Mouse (Mus musculus): ENCODE measurements around the gene Cryba2. TPM values are rescaled to one million over a fixed set of nuclear protein-coding genes. Genes with fewer than 3 reads are reported as not detected.
A peak's percentile ranks its signal among the peaks of the same experiment; 100 is the strongest.

The Cryba2 gene
- polyA plus RNA-seq, 1 experiment from 2014 or later: not detected

GRCm38 (mm10) chr1:74855651-74856438 is 37.1 kb downstream of the Cryba2 start:
- no peak overlapping the region for H3K9ac ChIP-seq
- under 1% methylated on average over 72 of the region's 74 CpGs for WGBS
- H3K4me3 ChIP-seq: peak overlapping the region; percentile 72

DNA sequence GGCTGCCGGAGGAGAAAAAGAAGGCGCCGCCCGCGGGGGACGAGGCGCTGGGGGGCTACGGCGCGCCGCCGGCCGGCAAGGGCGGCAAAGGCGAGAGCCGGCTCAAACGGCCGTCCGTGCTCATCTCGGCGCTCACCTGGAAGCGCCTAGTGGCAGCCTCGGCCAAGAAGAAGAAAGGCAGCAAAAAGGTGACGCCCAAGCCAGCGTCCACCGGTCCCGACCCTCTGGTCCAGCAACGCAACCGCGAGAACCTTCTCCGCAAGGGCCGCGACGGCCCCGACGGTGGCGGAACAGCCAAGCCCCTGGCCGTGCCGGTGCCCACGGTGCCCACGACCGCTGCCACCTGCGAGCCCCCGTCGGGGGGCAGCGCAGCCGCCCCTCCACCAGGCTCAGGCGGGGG is 37.8 kb downstream of the Cryba2 start:
- Histone ChIP-seq H3K4me2 (replicated peaks) (peak overlapping the region; percentile 97), H3K27ac (no peak overlapping the region), H3K27me3 (peaks cover 99% of the 10 kb centered on the region), H3K4me3 (peak overlapping the region; percentile 72), H3K9me3 (no peaks in the 10 kb centered on the region), H3K9ac (peak overlapping the region; percentile 66), H3K36me3 (no peaks in the 10 kb centered on the region), H3K4me1 (peaks cover 30% of the 10 kb centered on the region)
- ATAC-seq (ENCODE audit: low FRiP score, low read depth): no peak
- under 1% methylated on average over 47 of the region's 48 CpGs for WGBS

More at GRCm38 (mm10) chr1:74855651-74856438, 37.1 kb downstream of the Cryba2 start:
- peaks cover 99% of the 10 kb centered on the region for H3K27me3 ChIP-seq
- no peak for ATAC-seq (ENCODE audit: low FRiP score, low read depth)
- no peak overlapping the region for H3K27ac ChIP-seq
- H3K4me1 ChIP-seq: peaks cover 30% of the 10 kb centered on the region
- peak overlapping the region; percentile 97 for H3K4me2 ChIP-seq (replicated peaks)
- no peaks in the 10 kb centered on the region for H3K9me3 ChIP-seq
- H3K36me3 ChIP-seq: no peaks in the 10 kb centered on the region

DNA sequence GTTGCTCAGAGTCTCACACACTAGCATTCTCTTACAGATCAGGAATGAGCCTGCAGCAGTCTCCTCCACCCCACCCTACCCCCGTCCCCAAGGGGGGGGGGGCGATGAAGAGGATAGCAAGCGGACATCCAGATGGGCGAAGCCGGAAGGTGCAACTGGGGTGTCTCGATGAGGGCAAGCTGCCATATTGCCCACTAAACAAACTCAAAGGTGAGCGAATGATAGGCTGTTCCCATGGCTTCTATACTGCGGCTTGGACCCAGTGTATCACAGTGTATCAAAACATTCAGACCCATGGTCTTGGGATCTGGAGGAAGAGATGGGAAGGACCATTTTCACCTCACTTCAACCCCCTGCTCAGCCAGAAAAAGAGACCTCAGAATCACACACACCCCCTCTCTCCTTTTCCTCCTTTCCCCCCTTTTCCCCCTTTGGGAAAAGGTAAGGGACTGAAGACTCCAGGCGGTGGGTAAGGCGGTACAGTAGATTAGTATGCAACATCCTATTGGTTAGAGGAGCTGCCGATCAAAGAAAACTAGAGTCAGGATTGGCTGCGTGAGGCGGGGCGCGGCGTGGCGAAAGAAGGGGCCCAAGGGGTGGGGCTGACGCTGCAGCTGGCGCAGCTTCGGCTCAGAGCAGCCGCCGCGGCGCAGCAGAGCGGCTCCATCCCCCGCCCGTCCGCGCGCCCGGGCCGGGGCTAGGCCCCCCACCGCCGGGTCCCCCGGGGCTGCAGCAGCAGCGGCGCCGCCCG is 38.5 kb downstream of the Cryba2 start, which contains the start of gene Cdk5r2:
Gene Cdk5r2 (plus strand): TSS at position 629 of the 751 bp plus-strand sequence.
- peak; percentile 96 for ATAC-seq (ENCODE audit: low FRiP score, low read depth)
- peaks cover 99% of the 10 kb centered on the region for H3K27me3 ChIP-seq
- peak within 1 kb of the TSS; percentile 66 for H3K9ac ChIP-seq
- peak within 1 kb of the TSS; percentile 72 for H3K4me3 ChIP-seq
- H3K4me1 ChIP-seq: peaks cover 30% of the 10 kb centered on the region
- peak within 1 kb of the TSS; percentile 97 for H3K4me2 ChIP-seq (replicated peaks)
- H3K9me3 ChIP-seq: no peaks in the 10 kb centered on the region
- no peak within 1 kb of the TSS for H3K27ac ChIP-seq
- no peaks in the 10 kb centered on the region for H3K36me3 ChIP-seq
- 4% methylated on average over 24 of the region's 39 CpGs for WGBS

- no peak overlapping the region for H3K4me3 ChIP-seq
- WGBS: 17% methylated on average over 6 of the region's 6 CpGs
- H3K36me3 ChIP-seq: no peaks in the 10 kb centered on the region
- H3K9ac ChIP-seq: no peak overlapping the region
- H3K4me1 ChIP-seq: peaks cover 17% of the 10 kb centered on the region
- ATAC-seq (ENCODE audit: low FRiP score, low read depth): no peak
- no peak overlapping the region for H3K4me2 ChIP-seq (replicated peaks)
- no peak overlapping the region for H3K27ac ChIP-seq
- H3K27me3 ChIP-seq: peaks cover 90% of the 10 kb centered on the region
- no peaks in the 10 kb centered on the region for H3K9me3 ChIP-seq
Measured at GRCm38 (mm10) chr1:74851001-74851775, 41.8 kb downstream of the Cryba2 start.

GRCm38 (mm10) chr1:74850251-74850650 is 42.7 kb downstream of the Cryba2 start:
- Histone ChIP-seq H3K27ac (no peak overlapping the region), H3K4me3 (no peak overlapping the region), H3K9me3 (no peaks in the 10 kb centered on the region), H3K36me3 (no peaks in the 10 kb centered on the region), H3K4me1 (peaks cover 8% of the 10 kb centered on the region), H3K9ac (no peak overlapping the region), H3K4me2 (replicated peaks) (no peak overlapping the region), H3K27me3 (peaks cover 84% of the 10 kb centered on the region)
- no peak for ATAC-seq (ENCODE audit: low FRiP score, low read depth)
- WGBS: 19% methylated on average over 6 of the region's 6 CpGs

- ATAC-seq (ENCODE audit: low FRiP score, low read depth): no peak
- Histone ChIP-seq H3K27me3 (peaks cover 77% of the 10 kb centered on the region), H3K4me3 (no peak overlapping the region), H3K27ac (no peak overlapping the region), H3K4me1 (no peaks in the 10 kb centered on the region), H3K9me3 (no peaks in the 10 kb centered on the region), H3K4me2 (replicated peaks) (no peak overlapping the region), H3K9ac (no peak overlapping the region), H3K36me3 (no peaks in the 10 kb centered on the region)
- 53% methylated on average over 5 of the region's 5 CpGs for WGBS
Measured at GRCm38 (mm10) chr1:74848946-74849345, 44.0 kb downstream of the Cryba2 start.

- 23% methylated on average over 9 of the region's 9 CpGs for WGBS
- Histone ChIP-seq H3K36me3 (no peaks in the 10 kb centered on the region), H3K4me1 (no peaks in the 10 kb centered on the region), H3K27ac (no peak overlapping the region), H3K9me3 (no peaks in the 10 kb centered on the region), H3K4me2 (replicated peaks) (no peak overlapping the region), H3K4me3 (no peak overlapping the region), H3K27me3 (peaks cover 62% of the 10 kb centered on the region), H3K9ac (no peak overlapping the region)
- ATAC-seq (ENCODE audit: low FRiP score, low read depth): no peak
Measured at GRCm38 (mm10) chr1:74846341-74846740, 46.6 kb downstream of the Cryba2 start.

- Histone ChIP-seq H3K36me3 (no peaks in the 10 kb centered on the region), H3K9me3 (no peaks in the 10 kb centered on the region), H3K4me1 (no peaks in the 10 kb centered on the region), H3K27ac (no peak overlapping the region), H3K27me3 (peaks cover 46% of the 10 kb centered on the region), H3K4me3 (no peak overlapping the region), H3K9ac (no peak overlapping the region), H3K4me2 (replicated peaks) (no peak overlapping the region)
- ATAC-seq (ENCODE audit: low FRiP score, low read depth): no peak
- 83% methylated on average over 5 of the region's 5 CpGs for WGBS
Measured at GRCm38 (mm10) chr1:74843090-74843489, 49.9 kb downstream of the Cryba2 start.

MicroRNA genes within 50 kb of the gene (microRNA counts, 519-probe panel; counts per million panel counts)
- microRNA mmu-miR-375: 2,242 counts per million, percentile 31 among the panel's probes with 10 or more counts

Small RNA genes lying within 50 kb of the gene (microRNA-seq; reads per million reads assigned to microRNA genes)
- gene Mir375: 775 reads per million, percentile 73 among the genes with 10 or more reads in this experiment

Other genes starting within 250 kb of the Cryba2 start
- 16.3 and 19.1 TPM in 2 replicates for gene Ttll4, start 231.4 kb downstream of the Cryba2 start, polyA plus RNA-seq (2015; fragmentation: Nextera tagmentation; extraction: Ambion mirVana)
- gene Cyp27a1, start 179.6 kb downstream of the Cryba2 start, polyA plus RNA-seq (2015; fragmentation: Nextera tagmentation; extraction: Ambion mirVana): 12.7 and 14.1 TPM in 2 replicates
- 1.9 and 2.1 TPM in 2 replicates for gene Prkag3, start 143.9 kb downstream of the Cryba2 start, polyA plus RNA-seq (2015; fragmentation: Nextera tagmentation; extraction: Ambion mirVana)
- gene Wnt6, start 121.3 kb downstream of the Cryba2 start, polyA plus RNA-seq (2015; fragmentation: Nextera tagmentation; extraction: Ambion mirVana): 39.7 and 51.8 TPM in 2 replicates
- 3.9 and 4.5 TPM in 2 replicates for gene Wnt10a, start 101.6 kb downstream of the Cryba2 start, polyA plus RNA-seq (2015; fragmentation: Nextera tagmentation; extraction: Ambion mirVana)
- gene Cdk5r2, start 38.2 kb downstream of the Cryba2 start, polyA plus RNA-seq (2015; fragmentation: Nextera tagmentation; extraction: Ambion mirVana): 0.11 TPM in 1 of 2 replicates, not detected in the other
- gene Fev, start 7.7 kb downstream of the Cryba2 start, polyA plus RNA-seq (2015; fragmentation: Nextera tagmentation; extraction: Ambion mirVana): 0.11 TPM in 1 of 2 replicates, not detected in the other
- not detected in 2 replicates for gene Cfap65, start 42.5 kb upstream of the Cryba2 start, polyA plus RNA-seq (2015; fragmentation: Nextera tagmentation; extraction: Ambion mirVana)
- 8.4 and 8.6 TPM in 2 replicates for gene Ihh, start 58.5 kb upstream of the Cryba2 start, polyA plus RNA-seq (2015; fragmentation: Nextera tagmentation; extraction: Ambion mirVana)
- gene Nhej1, start 232.1 kb upstream of the Cryba2 start, polyA plus RNA-seq (2015; fragmentation: Nextera tagmentation; extraction: Ambion mirVana): 11.8 and 12.7 TPM in 2 replicates
- gene Slc23a3, start 240.7 kb upstream of the Cryba2 start, polyA plus RNA-seq (2015; fragmentation: Nextera tagmentation; extraction: Ambion mirVana): 0.15 TPM in 2 replicates
- 47.7 and 49.4 TPM in 2 replicates for gene Cnppd1, start 249.6 kb upstream of the Cryba2 start, polyA plus RNA-seq (2015; fragmentation: Nextera tagmentation; extraction: Ambion mirVana)
- 36.4 and 38.3 TPM in 2 replicates for gene Retreg2, start 249.6 kb upstream of the Cryba2 start, polyA plus RNA-seq (2015; fragmentation: Nextera tagmentation; extraction: Ambion mirVana)